Mouse (Mus musculus): ENCODE measurements around the gene Wdr41.

Wdr41 gene

GRCm38 (mm10) chr13:94976219-94977186, at the start of gene Wdr41:
TSS of gene Wdr41 (plus strand) at chr13:94976344.
- DNase-seq, result peak; percentile 92

DNA sequence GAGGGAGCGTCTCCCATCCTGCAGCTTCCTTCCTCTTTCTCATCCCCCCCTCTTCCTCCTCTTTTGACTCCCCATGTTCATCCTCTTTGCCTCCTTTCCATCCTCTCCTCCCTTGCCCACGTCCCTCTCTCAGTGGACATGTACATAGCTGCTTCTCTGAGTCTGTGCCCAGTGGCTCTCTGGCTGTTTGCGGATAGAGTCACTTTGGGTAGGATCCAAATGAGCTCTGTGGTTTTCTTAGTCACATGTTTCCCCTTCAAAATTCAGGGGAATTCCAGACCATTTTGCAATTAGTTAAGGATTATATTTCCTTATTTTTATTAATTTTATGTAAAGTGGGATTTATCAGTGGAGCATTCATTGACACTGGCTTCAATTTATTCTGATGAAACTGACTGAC, 48.1 kb upstream of the Wdr41 start:
- DNase-seq, result no peak

GRCm38 (mm10) chr13:94938418-94938817, 37.7 kb upstream of the Wdr41 start:
- DNase-seq, result no peak

- no peak for DNase-seq
Measured at GRCm38 (mm10) chr13:94940104-94940503, 36.0 kb upstream of the Wdr41 start.

DNA sequence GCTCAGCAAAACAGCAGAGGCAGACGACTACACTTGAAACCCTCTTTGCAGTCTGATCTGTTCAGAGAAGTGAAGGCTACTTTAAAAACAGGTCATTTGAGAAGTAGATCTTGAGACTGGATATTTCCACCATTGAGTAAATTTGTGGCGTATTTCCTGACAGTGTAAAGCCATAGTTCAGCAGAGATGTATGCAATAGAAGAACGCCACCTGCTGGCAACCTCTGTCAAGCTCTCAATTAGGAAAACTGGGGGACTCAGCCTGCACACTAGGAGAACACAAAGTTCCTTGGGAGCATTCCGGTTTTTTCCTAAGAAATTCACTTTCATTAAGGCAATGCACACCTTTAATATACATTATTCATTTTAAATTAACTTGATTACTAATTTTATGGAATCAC, 34.9 kb upstream of the Wdr41 start:
- peak; percentile 76 for DNase-seq

DNA sequence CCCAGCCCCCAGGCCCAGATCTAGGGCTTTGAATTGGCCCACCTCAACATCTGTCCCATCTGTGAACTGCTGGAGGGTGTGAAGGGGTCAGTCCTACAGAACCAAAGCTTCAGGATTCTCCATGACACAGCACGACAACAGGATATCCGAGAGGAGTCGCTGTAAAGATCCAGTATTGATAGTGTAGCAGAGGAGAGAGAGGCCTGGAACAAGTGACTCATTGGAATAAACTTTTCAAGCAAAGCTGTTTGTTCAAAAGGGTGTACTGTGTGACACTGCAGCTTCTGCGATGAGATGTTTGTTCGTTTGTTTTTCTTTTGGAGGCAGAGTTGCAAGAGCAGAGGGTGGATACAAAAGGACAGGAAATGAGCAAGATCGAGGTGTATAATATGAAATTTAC, 20.2 kb upstream of the Wdr41 start:
- no peak for DNase-seq

DNA sequence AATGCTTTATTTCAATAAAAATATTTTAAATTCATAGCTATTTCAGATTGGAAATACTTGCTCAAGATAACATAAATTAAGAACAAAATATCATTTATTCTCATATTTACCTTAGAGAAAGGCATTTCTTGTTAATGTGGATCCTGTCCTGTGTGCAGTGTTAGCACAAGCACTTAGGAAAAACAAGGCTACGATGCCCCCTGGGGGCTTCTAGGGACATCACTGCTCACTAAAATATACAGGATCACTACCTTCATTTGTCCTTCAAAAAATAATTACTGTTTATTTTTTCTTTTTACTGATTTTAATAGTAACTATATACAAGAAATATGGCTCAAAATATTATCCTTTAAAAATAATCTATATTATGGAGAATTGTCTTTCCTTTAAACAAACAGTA, 18.2 kb upstream of the Wdr41 start:
- no peak for DNase-seq

DNA sequence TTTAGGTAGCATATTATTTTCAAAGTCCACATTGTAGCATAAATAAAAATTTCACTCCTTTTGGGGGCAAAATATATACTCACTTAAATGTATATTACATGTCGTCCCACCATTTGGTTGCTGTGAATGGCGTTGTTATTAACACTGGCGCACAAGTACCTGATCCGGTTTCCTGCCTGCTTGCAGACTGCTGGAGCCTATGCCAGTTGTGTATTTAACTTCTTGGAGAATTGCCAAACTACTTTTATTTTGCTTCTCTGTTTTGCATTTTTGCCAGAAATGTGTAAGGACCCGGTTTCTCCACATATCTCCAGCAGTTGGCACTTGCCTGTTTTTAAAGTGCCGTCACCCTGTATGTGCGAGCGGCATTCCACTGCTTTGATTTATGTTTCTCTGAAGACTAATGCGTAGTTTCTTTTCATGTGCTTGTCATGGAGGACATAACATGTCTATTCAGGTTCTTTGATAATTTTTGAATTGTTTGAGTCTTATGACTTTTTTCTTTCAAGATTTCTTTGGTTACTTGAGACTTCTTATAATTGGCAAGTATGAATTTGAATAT, 6.1 kb upstream of the Wdr41 start:
- DNase-seq, result peak; percentile 15

- DNase-seq, result no peak
Measured at GRCm38 (mm10) chr13:94975828-94976218, 321 bp upstream of the Wdr41 start.

DNA sequence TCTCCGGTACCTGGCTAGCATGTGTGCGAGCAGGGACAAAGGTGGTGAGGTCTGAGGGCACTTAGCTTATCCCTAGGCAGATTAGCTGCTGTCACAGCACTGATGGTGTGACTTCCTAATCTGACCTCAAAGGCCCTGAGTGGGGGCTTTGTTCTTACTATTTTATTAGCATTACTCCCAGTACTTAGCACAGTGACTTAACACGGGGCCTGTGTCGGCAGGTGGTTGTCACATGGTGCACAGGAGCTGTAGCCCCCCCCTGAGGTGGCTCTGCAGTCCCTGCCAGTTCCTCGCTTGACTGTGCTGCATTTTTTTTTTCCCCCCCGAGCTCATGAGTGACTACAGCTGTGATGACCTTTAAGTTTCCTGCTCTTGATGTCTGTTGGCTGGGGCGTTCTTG, 2.9 kb downstream of the Wdr41 start:
- DNase-seq, result no peak

DNA sequence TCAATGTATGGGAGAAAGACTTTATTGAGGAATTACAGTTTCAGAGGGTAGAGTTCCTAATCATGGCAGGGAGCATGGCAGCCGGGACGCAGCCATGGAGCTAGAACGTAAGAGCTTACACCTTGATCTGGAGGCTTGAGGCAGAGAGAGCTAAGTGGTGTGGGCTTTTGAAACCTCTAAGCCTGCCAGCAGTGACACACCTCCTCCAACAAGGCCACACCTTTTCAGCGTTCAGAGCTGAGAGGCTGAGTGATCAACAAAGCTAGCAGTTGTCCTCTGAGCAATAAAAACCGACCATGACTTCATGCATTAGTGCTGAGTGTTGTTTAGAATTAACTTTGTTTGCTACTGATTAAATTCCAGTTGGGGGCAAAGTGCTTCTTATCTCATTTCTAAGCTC, 14.4 kb downstream of the Wdr41 start:
- peak; percentile 9 for DNase-seq

- no peak for DNase-seq
Measured at GRCm38 (mm10) chr13:95007281-95007680, 31.1 kb downstream of the Wdr41 start.

DNA sequence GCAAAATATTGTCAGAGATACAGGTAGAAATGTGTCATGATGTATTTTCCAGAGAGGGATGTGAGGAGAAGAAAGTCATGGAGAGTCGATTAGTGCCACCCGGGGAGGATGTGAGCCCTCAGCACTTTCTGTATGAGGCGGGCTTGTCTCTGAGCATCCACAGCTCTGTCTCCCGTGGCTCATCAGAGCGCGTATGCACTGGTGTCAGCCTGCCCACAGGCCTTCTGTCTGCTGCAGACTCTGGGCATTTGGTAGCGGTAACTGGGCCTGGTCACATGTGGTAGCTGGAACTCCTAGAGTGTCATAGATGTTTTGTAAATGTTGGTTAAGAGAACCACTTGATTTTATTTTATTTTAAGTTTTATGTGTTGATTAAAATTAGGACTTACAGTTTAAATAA, 33.1 kb downstream of the Wdr41 start:
- DNase-seq, result no peak

GRCm38 (mm10) chr13:95011546-95012257, 35.6 kb downstream of the Wdr41 start:
- DNase-seq, result no peak

DNA sequence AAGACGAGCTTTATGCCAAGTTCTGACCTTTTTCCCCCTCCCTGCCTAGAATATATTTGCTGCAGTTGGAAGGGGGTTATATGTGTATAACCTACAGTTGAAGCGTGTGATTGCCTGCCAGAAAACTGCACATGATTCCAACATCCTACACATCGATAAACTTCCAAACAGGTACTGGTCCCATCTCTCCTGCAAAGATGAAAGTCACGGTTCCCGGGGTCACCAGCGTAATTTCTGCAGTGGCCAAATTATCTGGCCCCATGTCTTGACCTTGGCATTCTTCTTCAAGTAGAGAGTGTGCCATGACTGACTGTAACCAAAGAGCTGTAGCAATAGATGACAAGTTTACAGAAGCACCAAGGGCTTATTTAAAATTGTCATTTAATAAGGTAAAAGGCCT, 41.1 kb downstream of the Wdr41 start:
- DNase-seq, result no peak

DNA sequence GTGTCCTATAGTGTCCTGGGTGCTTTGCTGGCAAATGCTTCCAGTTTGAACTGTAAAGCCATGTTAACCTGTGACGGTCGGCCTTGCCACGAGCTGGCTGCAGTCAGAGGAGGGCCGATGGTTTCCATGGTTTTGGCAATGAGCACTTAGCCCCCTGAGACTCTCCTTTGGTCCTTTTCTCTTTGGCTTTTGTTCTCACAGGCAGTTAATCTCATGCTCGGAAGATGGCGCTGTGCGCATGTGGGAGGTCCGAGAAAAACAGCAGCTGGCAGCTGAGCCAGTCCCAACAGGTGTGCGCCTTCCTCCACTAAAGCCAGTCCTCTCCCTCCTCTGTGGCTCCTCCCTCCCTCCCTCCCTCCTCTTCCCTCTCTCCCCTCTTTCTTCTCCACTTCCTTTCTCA, 41.8 kb downstream of the Wdr41 start:
- peak; percentile 70 for DNase-seq

DNA sequence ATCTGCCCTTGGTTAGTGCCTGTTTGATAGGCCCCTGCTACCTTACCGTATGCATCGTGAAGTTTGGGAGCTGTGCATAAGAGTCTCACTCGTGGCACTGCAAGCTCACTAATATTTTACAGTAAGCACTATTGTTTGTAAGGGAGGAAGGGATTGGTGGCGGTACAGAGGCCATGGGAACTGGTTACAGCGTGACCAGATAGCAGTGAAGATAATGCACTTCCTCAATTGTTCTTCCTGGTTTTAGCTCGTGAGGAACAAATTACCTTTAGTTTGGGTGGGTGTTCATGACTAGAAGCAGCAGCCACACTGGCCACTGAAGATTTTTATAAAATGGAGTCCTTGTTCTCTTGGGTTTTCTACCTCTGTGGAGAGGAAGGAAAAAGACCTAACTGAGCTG, 43.2 kb downstream of the Wdr41 start:
- DNase-seq, result no peak

DNA sequence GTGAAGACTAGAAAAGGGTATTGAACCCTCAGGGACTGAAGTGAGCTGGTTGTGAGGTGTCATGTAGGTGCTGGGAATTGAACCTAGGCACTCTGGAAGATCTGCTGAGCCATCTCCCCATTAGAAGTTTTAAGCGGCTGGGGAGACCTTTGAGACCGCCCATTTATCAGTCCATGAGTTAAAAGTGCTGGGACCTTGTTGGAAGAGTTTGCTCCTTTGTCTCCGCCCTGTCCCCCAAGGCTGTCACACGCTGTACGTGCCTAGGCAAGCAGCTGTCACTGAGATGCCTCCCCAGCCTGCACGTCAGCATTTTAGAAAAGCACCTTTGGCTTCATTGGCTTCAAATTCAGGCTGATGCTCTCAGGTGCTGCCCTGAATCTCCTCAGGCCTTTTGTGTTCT, 44.1 kb downstream of the Wdr41 start:
- no peak for DNase-seq

GRCm38 (mm10) chr13:95030828-95031227, 54.7 kb downstream of the Wdr41 start:
- DNase-seq, result no peak

DNA sequence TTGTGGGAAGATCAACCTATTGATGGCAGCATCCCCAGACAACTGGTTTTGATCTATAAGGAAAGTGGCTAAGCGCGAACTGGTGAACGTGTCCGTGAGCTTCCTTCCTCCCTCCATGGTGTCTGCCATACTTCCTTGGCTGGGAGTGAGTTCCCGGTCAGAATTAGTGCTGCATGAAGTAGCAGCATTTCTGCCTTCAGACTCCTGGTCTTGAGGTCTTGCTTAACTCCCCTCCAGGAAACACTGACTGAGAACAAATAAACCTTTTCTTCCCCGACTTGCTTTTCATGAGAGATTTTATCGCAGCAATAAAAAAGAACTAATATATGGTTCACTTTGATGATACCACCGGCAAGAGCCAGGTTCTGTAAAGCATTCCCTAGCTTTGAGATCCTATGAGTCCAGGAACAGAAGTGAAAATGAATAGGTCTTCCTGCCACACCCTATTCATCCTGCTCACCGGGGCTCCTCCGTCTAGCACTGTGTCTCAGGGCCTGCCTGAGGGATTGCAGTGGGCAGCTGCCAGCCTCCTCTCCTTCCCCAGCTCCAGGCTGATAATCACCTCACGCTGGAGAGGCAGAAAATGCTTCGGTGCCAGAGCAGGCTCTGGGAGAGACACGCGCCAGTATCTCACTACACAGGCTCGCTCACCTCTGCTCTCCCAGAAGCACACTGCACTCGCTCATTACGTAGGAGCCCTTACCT, 56.1 kb downstream of the Wdr41 start:
- DNase-seq, result no peak

DNA sequence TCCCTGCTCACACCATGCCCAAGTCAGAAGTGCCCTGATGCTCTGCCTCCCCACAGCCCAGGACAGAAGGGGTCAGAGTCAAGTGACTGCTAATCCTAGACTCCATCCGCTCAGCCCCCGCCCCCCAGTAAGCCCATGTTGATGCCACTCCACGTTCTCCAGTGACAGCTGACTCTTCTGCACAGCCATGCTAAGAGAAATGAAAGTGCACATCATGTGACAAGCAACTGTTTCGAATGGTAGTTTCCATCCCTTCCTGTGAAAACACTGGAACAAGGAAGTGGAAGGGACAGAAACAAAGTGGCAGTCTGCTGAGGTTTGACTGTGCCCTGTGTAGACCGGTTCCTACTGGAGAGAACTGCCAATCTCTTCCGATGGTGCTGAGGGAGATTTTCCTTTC, 56.8 kb downstream of the Wdr41 start:
- no peak for DNase-seq

GRCm38 (mm10) chr13:95034094-95034493, 58.0 kb downstream of the Wdr41 start:
- DNase-seq, result no peak

DNA sequence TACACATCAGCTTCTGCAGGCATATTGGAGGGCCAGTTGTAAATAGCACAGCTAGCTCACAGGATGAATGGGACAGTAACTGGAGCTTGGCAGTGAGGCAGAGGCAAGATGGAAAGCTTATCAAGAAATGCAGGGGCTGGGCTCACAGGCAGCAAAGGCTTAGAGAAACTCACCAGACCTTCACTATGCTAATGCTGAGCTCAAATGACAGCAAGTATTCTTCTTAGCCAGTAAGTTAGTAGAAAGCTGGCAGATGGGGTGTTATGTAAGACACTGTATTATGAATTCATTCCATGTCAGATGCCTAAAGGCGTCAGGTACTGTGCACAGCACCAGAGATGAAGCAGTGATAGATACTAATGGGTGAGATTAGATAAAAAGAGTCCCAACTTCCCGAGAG, 58.6 kb downstream of the Wdr41 start:
- DNase-seq, result no peak

All from lung, postnatal 10 days (tissue).